Mouse (Mus musculus) liver, embryonic 14.5 days (tissue): ENCODE data around the gene Armc7.

Experiments
- CTCF ChIP-seq: IDR thresholded peaks from 2 replicates; pipeline ENCODE4 v1.5.1; 2016; ENCODE audit warnings: antibody characterized with exemption, low read depth, control low read depth
- EP300 ChIP-seq: IDR thresholded peaks from 2 replicates; pipeline ENCODE4 v1.6.1; 2016; ENCODE audit warnings: antibody characterized with exemption, low read depth

GRCm38 (mm10) chr11:115427482-115428331 is 47.8 kb upstream of the Armc7 start:
- TF ChIP-seq CTCF (peak; percentile 88), EP300 (no peak)
